ENCODE assay signal across 9 mouse cellular contexts in genomic region chr6:50412174-50412573, GRCm38 (mm10). TPM values are rescaled to one million over a fixed set of nuclear protein-coding genes. Genes with fewer than 3 reads are reported as not detected.
DNase-seq lines count a peak whose midpoint lies in the region; ATAC-seq lines count a peak whose summit lies in the region.
"Had no signal": no experiment of that assay in that cellular context is flagged by ENCODE, and none has a peak within 500 bp of the region (broad histone marks: within the 10 kb centered on the region; RNA-seq: fewer than 3 reads in every experiment).

No protein-coding gene starts in this region.

- intact Hi-C loops in heart, postnatal 14 days (cut with DNase I): no loop called here

- H3K9ac ChIP-seq in heart, embryonic 16.5 days (ENCODE audit: low read length): no peak overlapping the region
- H3K9ac ChIP-seq: limb, embryonic 12.5 days had no signal

- peak overlapping the region; percentile 35 for H3K27ac ChIP-seq in heart, embryonic 16.5 days (ENCODE audit: low read length)
- H3K27ac ChIP-seq: limb, embryonic 12.5 days had no signal

- H3K9me3 ChIP-seq in heart, embryonic 16.5 days (replicated peaks; ENCODE audit: control insufficient read depth, low read length): no peaks in the 10 kb centered on the region
- H3K9me3 ChIP-seq: limb, embryonic 12.5 days had no signal

- no peak overlapping the region for H3K4me2 ChIP-seq in heart, embryonic 16.5 days (ENCODE audit: low read depth, low read length)
- H3K4me2 ChIP-seq: limb, embryonic 12.5 days had no signal

- DNase-seq in heart, postnatal 14 days: no peak
- peak; percentile 81 for DNase-seq in adipocyte (ENCODE audit: low spot score)
- DNase-seq in cerebellum, postnatal 14 days: peak; percentile 25 to 30
- peak; percentile 30 to 61 for DNase-seq in layer of hippocampus, postnatal 14 days (ENCODE audit: low spot score in 2 of 2)
- no peak for DNase-seq in gastrocnemius, postnatal 4 days (ENCODE audit: low spot score in 2 of 2)
- DNase-seq in thymus, postnatal 25 days: no peak

- no peaks in the 10 kb centered on the region; the same call in 1 of the 2 replicates for H3K36me3 ChIP-seq in heart, embryonic 16.5 days (ENCODE audit: control insufficient read depth, insufficient read depth)
- H3K36me3 ChIP-seq: limb, embryonic 12.5 days had no signal

- H3K27me3 ChIP-seq in heart, embryonic 16.5 days (ENCODE audit: control insufficient read depth, insufficient read depth, low read length): no peaks in the 10 kb centered on the region
- H3K27me3 ChIP-seq: limb, embryonic 12.5 days had no signal

- no peak overlapping the region for H3K4me3 ChIP-seq in heart, embryonic 16.5 days (ENCODE audit: low read length)
- H3K4me3 ChIP-seq: limb, embryonic 12.5 days had no signal

- ATAC-seq in heart, embryonic 16.5 days (replicated peaks; ENCODE audit: extremely low read depth, insufficient read depth, low FRiP score): no peak
- ATAC-seq in megakaryocyte-erythroid progenitor cell, adult 5-6 weeks (replicated peaks; ENCODE audit: low FRiP score, low TSS enrichment, poor library complexity, severe bottlenecking): no peak

- 23% methylated on average over 4 of the region's 4 CpGs for WGBS in heart, embryonic 16.5 days

- peaks cover 23% of the 10 kb centered on the region for H3K4me1 ChIP-seq in heart, embryonic 16.5 days (ENCODE audit: control insufficient read depth, insufficient read depth, low read length)

RNA-seq across cellular contexts. Expression of gene Osbpl3, which starts 43.8 kb away (rescaled TPM):
- polyA plus RNA-seq in heart, embryonic 16.5 days (2015; fragmentation: Nextera tagmentation; extraction: Ambion mirVana): 19.4 and 19.7 TPM in 2 replicates
- 10 to 100 TPM; 27.5 to 36.0 TPM for total RNA-seq in heart, postnatal 14 days (2021)
- total RNA-seq in layer of hippocampus, postnatal 14 days (2021): 10 to 100 TPM; 14.3 to 15.2 TPM
- total RNA-seq in gastrocnemius, postnatal 4 days (2021): 10 to 100 TPM in 1 of 2 experiments, 1 to 10 TPM in 1; 8.7 to 12.3 TPM
- 10.9 and 11.1 TPM in 2 replicates for total RNA-seq in megakaryocyte-erythroid progenitor cell, adult 5-6 weeks (2014; fragmentation: Nextera tagmentation)
- total RNA-seq in megakaryocyte-erythroid progenitor cell, adult 5-6 weeks (2017): 11.5 and 16.4 TPM in 2 replicates

Comparison
In these comparisons a context has a peak if more than half of its experiments do, and no peak if none do; other contexts are left out.
1. DNase-seq: peak in adipocyte (single experiment), cerebellum, postnatal 14 days (2 of 2) and layer of hippocampus, postnatal 14 days (2 of 2); none in heart, postnatal 14 days (0 of 2), gastrocnemius, postnatal 4 days (0 of 2) and thymus, postnatal 25 days (single experiment).